Mouse (Mus musculus) embryo, embryonic 10.5 days (tissue): ENCODE measurements around the gene Tecta.

ENCODE experiments used
- DNase-seq: peaks from one replicate; pipeline ENCODE4 v3.0.0-alpha.2; 2015; ENCODE audit warnings: low spot score

Tecta gene

DNA sequence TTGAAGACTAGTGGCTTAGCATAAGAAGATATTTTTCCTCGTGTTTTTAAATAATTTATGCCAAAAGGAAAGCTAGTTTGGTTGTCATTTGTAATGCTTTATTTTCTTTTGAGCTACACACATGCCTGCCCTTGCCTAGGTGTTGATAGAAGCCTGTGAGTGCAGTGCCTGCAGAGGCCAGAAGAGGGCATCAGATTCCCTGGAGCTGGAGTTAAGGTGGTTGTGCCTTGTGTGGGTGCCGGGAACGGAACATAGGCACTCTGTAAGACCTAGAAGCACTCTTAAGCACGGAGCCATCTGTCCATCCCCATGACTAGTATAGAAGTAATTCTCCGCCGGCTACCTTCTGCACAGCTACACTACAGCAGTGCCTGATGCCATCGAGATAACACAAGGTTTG lies 79.1 kb downstream of the Tecta start:
- DNase-seq, result no peak

DNA sequence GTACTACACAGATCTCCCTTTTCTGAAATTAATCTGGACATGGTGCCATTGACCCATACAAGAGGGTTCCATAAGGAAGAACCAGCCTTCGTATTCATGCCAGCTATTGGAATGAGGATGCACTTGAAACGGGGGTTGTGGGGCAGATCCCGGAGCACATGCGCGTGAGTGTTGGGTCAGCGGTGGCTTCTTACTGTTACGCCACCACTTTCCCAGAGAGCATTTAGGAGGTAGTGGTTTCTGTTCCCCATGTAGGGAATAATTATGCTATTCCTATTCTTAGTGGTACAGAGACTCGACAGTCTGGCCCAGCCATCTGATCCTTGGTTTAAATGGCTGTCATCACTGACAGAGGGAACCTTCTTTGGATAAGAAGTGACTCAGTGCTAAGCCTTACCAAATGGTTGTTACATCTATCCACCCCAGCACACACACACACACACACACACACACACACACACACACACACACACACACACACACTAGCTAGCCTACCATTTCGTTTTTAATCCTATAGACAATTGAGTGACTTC lies 81.2 kb downstream of the Tecta start:
- DNase-seq, result no peak

DNA sequence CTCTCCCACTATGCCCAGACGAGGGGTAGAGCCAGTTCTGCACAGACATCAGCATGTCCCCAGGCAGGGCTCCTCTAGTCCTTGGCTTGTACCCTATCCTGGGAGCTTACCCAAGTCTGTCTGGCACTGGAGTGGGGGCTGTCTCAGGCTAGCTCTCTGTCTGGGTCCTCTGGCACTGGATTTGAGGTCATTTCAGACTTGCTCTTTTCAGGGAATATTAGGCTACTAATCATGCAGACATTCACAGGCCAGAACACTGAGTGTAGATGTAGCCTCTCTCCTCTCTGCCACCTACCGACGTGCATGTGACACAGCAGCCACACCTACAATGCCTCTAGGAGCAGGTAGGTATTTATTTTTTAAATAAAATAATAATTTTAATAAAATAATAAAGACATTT lies 82.4 kb downstream of the Tecta start:
- DNase-seq, result no peak

DNA sequence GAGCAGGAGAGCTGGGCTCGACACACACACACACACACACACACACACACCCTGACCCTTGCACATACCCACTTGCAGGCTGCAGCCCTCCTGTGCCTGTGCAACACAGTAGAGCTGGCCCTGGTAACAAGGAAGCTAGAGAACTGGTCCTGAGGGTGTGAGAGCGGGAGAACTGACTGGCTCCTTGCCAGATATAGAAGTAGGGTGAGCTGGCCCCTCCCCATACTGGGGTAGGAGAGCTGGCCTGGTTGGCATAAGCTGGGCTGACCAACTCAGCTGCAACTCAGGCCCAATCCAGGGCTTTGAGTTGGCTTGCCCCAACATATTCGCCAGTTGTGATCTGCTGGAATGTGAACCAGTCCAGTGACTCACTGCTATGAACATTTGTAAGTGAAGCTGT lies 83.9 kb downstream of the Tecta start:
- no peak for DNase-seq

DNA sequence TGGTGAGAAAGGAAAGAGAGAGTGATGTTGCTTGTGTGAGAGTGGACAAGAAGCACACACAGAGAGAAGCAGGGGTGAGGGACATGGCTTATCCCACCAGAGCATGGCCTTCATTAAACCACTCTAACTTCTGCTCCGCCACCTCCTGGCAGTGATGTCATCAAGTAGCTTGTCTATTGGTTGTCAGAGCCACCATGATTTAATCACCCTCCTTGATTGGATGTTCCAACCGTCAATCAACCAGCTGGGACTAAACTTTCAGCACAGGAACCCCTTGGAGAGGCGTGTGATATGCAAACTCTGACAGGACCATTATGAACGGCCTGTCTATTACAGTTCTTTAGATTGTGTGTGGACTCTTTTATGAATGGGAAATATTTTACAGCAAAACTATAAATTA lies 84.8 kb downstream of the Tecta start:
- DNase-seq, result peak; percentile 73

DNA sequence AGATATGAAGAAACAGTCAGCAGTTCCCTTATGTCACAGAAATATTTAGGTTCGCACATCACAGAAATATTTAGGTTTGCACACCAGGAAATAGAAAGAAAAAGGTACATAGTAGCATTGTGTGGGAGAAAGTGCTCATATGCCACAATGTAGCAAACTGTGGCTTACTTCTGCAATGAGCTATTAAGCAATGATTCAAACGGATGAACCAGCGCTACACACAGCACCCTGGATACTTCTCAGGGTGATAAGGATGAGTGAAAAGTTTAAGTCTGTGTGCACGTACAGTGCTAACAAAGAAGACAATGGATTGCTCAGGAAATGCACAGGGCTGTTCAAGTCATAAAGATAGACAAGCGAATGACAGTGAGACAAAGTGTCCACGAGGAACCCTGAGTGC lies 85.3 kb downstream of the Tecta start:
- no peak for DNase-seq

DNA sequence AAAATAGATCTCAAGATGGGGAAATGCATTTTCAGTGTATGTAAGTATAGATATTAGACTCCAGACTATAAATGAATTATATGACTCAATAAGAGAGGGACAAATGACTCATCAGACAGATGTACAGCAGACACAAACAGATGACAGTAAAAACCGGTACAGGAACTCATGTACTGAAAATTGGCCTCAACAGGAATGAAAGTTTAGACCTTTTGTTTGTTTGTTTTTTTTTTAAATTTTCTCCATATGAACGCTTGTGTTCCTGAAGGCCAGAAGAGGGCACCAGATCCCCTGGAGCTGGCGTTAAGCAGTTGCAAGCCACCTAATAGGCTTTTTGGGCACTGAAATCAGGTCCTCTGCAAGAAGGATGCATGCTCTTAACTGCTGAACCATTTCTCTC lies 85.9 kb downstream of the Tecta start:
- peak; percentile 57 for DNase-seq

DNA sequence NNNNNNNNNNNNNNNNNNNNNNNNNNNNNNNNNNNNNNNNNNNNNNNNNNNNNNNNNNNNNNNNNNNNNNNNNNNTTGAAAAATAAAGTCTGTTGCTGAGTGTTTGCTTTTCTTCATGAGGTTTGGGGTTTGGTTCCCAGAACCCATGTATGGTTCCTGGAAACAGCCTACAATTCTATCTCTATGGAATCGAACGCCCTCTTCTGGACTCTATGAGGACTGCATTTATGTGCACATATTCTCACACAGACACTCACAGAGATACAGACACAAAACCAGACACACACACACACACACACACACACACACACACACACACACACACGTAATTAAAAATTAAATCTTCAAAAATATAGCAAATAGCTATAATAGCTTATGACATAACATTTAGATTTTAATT lies 88.4 kb downstream of the Tecta start:
- no peak for DNase-seq

DNA sequence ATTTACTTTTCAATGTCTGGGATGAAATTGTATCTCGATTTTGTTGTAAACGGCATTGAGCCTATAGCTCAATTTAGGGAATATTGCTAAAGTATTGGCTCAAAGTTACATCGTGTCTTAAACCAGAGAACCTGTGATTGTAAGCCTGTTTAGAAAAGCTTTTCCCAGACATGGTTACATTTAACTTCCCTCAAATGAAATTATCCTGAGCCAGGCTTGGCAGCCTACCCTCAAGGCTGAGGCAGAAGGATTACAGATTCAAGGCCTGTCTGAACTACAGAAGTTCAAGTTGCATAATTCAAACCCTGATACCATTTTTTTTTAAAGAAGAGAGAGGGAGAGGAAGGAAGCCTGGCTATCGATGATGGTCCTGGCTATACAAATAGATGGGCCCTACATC lies 95.8 kb downstream of the Tecta start:
- DNase-seq, result no peak

DNA sequence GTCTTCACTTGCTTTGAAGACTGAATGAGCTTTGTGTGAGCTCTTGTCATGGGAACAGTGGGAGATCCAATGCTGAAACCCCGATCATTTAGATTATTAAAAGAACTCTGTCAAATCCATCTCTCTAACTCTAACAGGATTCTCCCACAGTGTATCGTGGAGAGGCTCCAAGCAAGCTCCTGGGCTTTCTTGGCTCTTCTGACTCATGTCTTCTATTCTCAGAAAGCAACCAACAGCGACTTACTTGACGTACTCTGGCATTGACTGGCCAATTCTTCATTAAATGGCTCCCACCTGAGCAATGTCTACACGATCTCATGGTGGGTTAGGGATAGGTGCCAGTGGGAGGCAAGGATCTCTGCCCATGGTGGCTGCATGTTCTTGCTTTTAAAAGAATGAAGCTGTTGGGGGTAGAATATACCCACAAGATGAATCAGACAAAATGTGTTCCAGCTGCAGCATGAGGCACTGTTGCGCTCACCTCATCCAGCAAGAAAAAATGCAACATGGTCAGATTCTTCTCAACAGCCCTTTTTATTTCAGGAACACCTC lies 98.6 kb downstream of the Tecta start:
- no peak for DNase-seq

DNA sequence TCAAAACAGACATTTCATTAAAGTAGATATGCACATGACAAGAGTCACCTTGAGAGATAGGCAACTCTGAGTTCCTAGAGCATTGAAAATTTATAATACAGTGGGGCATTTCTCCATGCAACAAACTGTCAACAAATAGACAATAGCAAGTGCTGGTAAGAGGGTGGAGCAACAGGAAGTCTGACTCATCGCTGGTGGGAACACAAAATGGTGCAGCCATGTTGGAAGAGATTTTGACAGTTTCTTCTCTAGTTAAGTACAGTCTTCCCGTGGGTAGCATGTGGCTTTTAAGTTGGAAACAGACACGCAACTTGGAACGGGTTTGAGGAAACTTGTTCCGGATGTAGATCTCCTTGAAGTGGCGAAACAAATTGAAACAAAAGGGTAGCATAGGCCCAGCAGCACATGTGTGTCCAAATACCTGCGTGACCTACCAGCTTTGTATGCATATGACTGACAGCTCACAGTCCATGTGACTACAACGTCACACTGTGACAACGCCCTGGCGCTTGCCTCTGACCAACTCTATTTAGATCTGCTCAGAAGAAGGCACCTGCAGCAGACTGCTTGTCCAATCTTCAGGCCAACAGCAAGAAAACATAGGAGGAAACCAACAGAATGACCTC lies 103.3 kb downstream of the Tecta start:
- no peak for DNase-seq

DNA sequence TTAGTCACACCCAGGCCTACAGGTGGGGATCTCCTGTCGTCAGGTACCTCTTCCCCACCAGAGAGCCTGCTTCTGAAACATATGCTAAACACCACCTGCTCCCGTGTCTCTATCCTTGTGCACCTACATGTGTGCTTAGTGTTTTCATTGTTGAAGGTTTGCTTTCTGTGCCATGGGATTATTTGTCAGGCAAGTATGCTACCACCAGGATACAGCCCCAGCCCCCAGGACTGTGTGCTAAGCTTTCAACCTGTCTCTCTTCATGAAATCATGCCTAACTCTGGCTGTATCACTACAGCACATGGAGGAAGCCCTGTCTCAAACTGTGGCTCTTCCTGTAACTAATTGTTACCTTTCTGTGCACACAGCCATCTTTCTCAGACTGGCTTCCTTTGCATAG lies 105.6 kb downstream of the Tecta start:
- DNase-seq, result no peak

DNA sequence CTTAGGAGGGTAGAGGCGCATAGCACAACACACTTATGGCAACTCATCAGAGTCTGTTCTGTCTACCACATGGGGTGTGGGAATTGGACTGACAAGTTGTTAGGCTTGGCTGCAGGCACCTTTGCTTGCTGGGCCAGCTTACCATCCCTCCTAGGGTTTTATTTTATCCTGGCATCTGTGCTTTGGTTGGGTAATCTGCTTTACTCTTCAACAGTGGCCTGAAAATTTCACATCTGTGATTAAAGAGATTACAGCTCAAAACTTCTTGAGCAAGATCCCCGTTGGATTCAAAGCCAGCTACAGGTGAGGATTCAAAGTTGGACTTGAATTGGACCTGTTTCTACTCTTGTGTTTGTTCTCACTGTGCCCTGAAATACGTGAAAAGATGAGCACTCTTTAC lies 106.1 kb downstream of the Tecta start:
- DNase-seq, result no peak

DNA sequence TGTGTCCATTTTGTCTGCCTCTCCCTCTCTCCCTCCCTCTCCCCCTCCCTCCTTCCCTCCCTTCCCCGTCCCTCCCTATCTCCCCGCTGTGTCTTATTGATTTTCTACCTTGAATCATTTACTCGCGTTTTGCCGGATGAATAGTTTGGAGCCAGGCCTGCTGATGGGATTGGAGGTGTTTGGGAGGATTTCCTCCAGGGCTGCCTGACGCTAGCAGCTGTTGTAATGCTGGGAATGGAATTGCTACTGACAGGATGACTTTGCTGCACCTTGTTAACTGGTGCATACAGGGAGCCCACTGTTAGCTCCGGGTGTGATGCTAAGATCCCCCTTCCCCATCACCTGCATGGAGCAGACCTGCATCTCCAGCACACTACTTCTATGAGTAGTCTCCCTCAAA lies 106.7 kb downstream of the Tecta start:
- DNase-seq, result no peak

DNA sequence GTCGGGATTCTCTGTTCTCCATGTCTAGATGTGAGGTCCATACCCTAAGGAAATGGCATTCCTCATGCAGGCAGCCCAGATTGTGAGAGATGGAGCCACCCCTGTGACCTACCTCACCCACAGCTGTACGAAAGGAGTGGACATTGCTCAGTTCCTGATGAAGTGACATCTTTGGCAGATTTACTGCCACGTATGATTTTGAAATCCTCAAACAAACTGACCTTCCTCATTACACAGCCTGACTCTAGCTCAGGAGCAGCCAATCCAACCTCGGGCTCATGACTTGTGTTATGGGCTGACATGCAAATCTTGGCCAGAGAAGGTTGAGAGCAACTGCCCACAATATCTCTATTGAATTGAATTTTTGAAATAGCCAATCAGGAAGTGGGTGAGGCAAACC lies 120.1 kb downstream of the Tecta start:
- DNase-seq, result no peak
